Mouse (Mus musculus): ENCODE results near the gene Plek. TPM values are rescaled to one million over a fixed set of nuclear protein-coding genes. Genes with fewer than 3 reads are reported as not detected.

Gene Plek
- total and polyA plus RNA-seq, 3 experiments = 166 to 354 (median 223) TPM

GRCm38 (mm10) chr11:17004899-17005846, 47.0 kb downstream of the Plek start (continued):
- TF ChIP-seq MAFK (IDR thresholded peaks at IDR 0.05; ENCODE audit: insufficient replicate concordance, low read length) = peak; percentile 95

DNA sequence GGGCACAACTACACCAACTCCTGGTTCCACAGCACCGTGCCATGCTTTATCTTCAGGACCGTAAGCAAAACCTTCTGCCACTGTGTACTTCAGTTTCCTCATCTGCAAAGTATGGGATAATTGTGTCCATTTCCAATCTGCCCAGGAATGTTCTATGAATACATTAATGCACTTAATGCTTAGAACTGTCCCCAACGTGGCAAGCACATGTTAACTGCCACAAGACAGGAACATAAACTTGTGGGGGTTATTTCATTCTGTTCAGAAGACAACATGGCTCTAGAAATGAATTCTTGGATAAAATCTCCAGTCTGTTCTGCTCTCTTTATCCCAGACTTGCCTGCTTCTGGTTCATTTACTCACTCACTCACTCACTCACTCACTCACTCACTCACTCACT, 48.4 kb downstream of the Plek start:
- Histone ChIP-seq H3K27me3 (replicated peaks) (no peaks in the 10 kb centered on the region), H3K9ac (ENCODE audit: insufficient read depth, low read depth) (peak overlapping the region; percentile 100), H3K9me3 (replicated peaks; ENCODE audit: low read length) (no peaks in the 10 kb centered on the region), H3K27ac (ENCODE audit: insufficient read depth, low read depth) (peak overlapping the region; percentile 92), H3K4me1 (ENCODE audit: control insufficient read depth in 1 of 2, insufficient read depth in 2 of 2) (peaks cover 5 to 62% of the 10 kb centered on the region in 2 experiments), H3K4me3 (replicated peaks in 1 of 3; ENCODE audit: low read depth in 2 of 3, low read length in 2 of 3, poor library complexity in 1 of 3) (peak overlapping the region; percentile 51 to 60 (median 56)), H3K4me2 (ENCODE audit: insufficient read depth, low read depth, poor library complexity, severe bottlenecking) (peak overlapping the region; percentile 84), H3K36me3 (replicated peaks in 1 of 2; ENCODE audit: control insufficient read depth in 1 of 2, insufficient read depth in 1 of 2, low read length in 1 of 2) (peaks cover 10 to 24% of the 10 kb centered on the region in 2 experiments), H3K79me2 (replicated peaks; ENCODE audit: control insufficient read depth, extremely low read depth, insufficient read depth, poor library complexity, severe bottlenecking) (peaks cover 86% of the 10 kb centered on the region)
- no peak for DNase-seq (ENCODE audit: extremely low read depth)
- in situ Hi-C loops (cut with MboI; ENCODE audit: low pct_ligation_motif_present, low pct_unique_long_range_greater_than_20kb, low sequenced_read_pairs) (loop anchor here (5.0 kb wide), 1 partner anchor 36 kb away; no protein-coding TSS in a partner anchor), dilution Hi-C loops (cut with MboI; ENCODE audit: extremely low pct_ligation_motif_present, extremely low pct_unique_long_range_greater_than_20kb, low sequenced_read_pairs) (no loop called here)
- peak; percentile 62; the same call in 1 of the 2 replicates for TF ChIP-seq MXI1 (IDR thresholded peaks at IDR 0.05; ENCODE audit: low read depth, low read length)
- TF ChIP-seq MAX (IDR thresholded peaks at IDR 0.05; ENCODE audit: low read length) = peak; percentile 75; the same call in 1 of the 2 replicates
- peak; percentile 96 for TF ChIP-seq MYC (IDR thresholded peaks at IDR 0.05; ENCODE audit: low read depth, low read length)
- TF ChIP-seq ZNF384 (IDR thresholded peaks at IDR 0.05; ENCODE audit: low read depth, low read length) = no peak

DNA sequence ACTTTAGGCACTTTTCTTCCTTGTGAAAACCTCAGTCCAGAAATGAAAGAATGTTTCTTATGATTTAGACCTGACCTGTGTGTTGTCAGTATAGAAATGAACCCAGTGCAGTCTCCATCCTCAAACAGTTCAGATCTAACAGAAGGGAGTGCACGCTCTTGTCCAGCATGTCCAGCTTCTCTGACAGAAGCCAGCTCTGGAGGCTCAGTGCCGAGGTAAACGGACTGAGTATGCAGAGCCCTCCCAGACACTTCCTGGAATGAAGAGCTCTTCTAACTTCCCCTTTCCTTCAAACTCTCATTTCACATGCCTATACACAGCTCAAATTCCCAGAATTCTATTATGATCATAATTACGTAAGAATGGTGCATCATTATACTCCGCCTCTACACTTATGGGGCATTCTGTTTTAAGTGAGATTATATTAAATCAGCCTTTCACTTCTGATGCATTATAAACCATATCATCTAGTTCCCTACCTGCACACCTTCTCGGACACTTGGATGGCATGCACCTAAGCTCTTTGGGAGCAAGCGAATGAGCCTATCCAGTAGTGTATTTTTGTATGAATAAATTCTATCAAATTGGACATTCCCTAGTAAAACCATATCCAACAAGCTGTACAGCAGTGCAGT, 49.3 kb downstream of the Plek start:
- peak overlapping the region; percentile 14 to 60 (median 51) for H3K4me3 ChIP-seq (replicated peaks in 1 of 3; ENCODE audit: low read depth in 2 of 3, low read length in 2 of 3, poor library complexity in 1 of 3)
- in situ Hi-C loops (cut with MboI; ENCODE audit: low pct_ligation_motif_present, low pct_unique_long_range_greater_than_20kb, low sequenced_read_pairs) (loop anchor here (5.0 kb wide), 1 partner anchor 36 kb away; no protein-coding TSS in a partner anchor), dilution Hi-C loops (cut with MboI; ENCODE audit: extremely low pct_ligation_motif_present, extremely low pct_unique_long_range_greater_than_20kb, low sequenced_read_pairs) (no loop called here)
- peak overlapping the region; percentile 100 for H3K9ac ChIP-seq (ENCODE audit: insufficient read depth, low read depth)
- peaks cover 86% of the 10 kb centered on the region for H3K79me2 ChIP-seq (replicated peaks; ENCODE audit: control insufficient read depth, extremely low read depth, insufficient read depth, poor library complexity, severe bottlenecking)
- H3K36me3 ChIP-seq (replicated peaks in 1 of 2; ENCODE audit: control insufficient read depth in 1 of 2, insufficient read depth in 1 of 2, low read length in 1 of 2) = peaks cover 15 to 31% of the 10 kb centered on the region in 2 experiments
- H3K27ac ChIP-seq (ENCODE audit: insufficient read depth, low read depth) = peak overlapping the region; percentile 92
- no peak for DNase-seq (ENCODE audit: extremely low read depth)
- no peaks in the 10 kb centered on the region for H3K9me3 ChIP-seq (replicated peaks; ENCODE audit: low read length)
- peak overlapping the region; percentile 84 for H3K4me2 ChIP-seq (ENCODE audit: insufficient read depth, low read depth, poor library complexity, severe bottlenecking)
- H3K27me3 ChIP-seq (replicated peaks) = no peaks in the 10 kb centered on the region
- H3K4me1 ChIP-seq (ENCODE audit: control insufficient read depth in 1 of 2, insufficient read depth in 2 of 2) = peaks cover 10 to 70% of the 10 kb centered on the region in 2 experiments
- TF ChIP-seq USF2 (conservative IDR thresholded peaks at IDR 0.05; ENCODE audit: low read depth, low read length) (no peak), MYC (IDR thresholded peaks at IDR 0.05; ENCODE audit: low read depth, low read length) (no peak), ZNF384 (IDR thresholded peaks at IDR 0.05; ENCODE audit: low read depth, low read length) (no peak), MAX (IDR thresholded peaks at IDR 0.05; ENCODE audit: low read length) (0 out of 2 replicates have a peak, but pooled peaks have one; percentile 37), HCFC1 (IDR thresholded peaks at IDR 0.05; ENCODE audit: low read depth, low read length) (peak; percentile 32; the same call in 1 of the 2 replicates), CTCF (conservative IDR thresholded peaks at IDR 0.05 in 1 of 2, IDR thresholded peaks at IDR 0.05 in 1 of 2; ENCODE audit: low read depth in 2 of 2, low read length in 2 of 2) (no peak), PAX5 (IDR thresholded peaks at IDR 0.05; ENCODE audit: low read length) (no peak), ELF1 (IDR thresholded peaks at IDR 0.05; ENCODE audit: low read depth, low read length) (peak; percentile 75), JUND (conservative IDR thresholded peaks at IDR 0.05; ENCODE audit: low read depth, low read length) (no peak), USF1 (IDR thresholded peaks at IDR 0.05; ENCODE audit: low read depth, low read length) (no peak), UBTF (IDR thresholded peaks at IDR 0.05; ENCODE audit: low read depth, low read length) (no peak; the same call in 1 of the 2 replicates), POLR2A (IDR thresholded peaks at IDR 0.05; ENCODE audit: low read depth, low read length) (0 out of 2 replicates have a peak, but pooled peaks have one; percentile 18), SIN3A (IDR thresholded peaks at IDR 0.05; ENCODE audit: low read length) (peak; percentile 64; the same call in 1 of the 2 replicates), E2F4 (IDR thresholded peaks at IDR 0.05; ENCODE audit: insufficient replicate concordance, low read depth, low read length) (no peak), NRF1 (IDR thresholded peaks at IDR 0.05; ENCODE audit: low read depth, low read length) (no peak), JUN (IDR thresholded peaks at IDR 0.05; ENCODE audit: insufficient read depth, low read depth, low read length) (no peak), ZKSCAN1 (IDR thresholded peaks at IDR 0.05; ENCODE audit: borderline replicate concordance, low read depth, low read length) (no peak), NELFE (IDR thresholded peaks at IDR 0.05; ENCODE audit: low read depth, low read length) (no peak), RAD21 (IDR thresholded peaks at IDR 0.05; ENCODE audit: low read depth, low read length) (no peak), ETS1 (conservative IDR thresholded peaks at IDR 0.05; ENCODE audit: low read depth, low read length) (peak; percentile 25), EP300 (IDR thresholded peaks at IDR 0.05; ENCODE audit: low read length) (0 out of 2 replicates have a peak, but pooled peaks have one; percentile 50), SMC3 (IDR thresholded peaks at IDR 0.05; ENCODE audit: low read depth, low read length) (no peak), POLR2AphosphoS2 (IDR thresholded peaks at IDR 0.05; ENCODE audit: low read depth, low read length) (no peak), ZC3H11A (IDR thresholded peaks at IDR 0.05; ENCODE audit: low read depth, low read length) (no peak)

All from CH12.LX (cell line).